Mouse (Mus musculus): ENCODE measurements around the gene Pde4b. TPM values are rescaled to one million over a fixed set of nuclear protein-coding genes. Genes with fewer than 3 reads are reported as not detected.
"Not testable (repeated sequence)": the region's sequence is repeated elsewhere in the genome, so short reads cannot be mapped to it uniquely, and the experiment has no call there.

The Pde4b gene
- total RNA-seq (2021): 100 to 1,000 TPM; 119 to 125 TPM
- long read RNA-seq, experiment 1, transcript Pde4b-205 (15 exons, 2,430 nt): minor isoform, 15 of 97 reads
- long read RNA-seq, experiment 1, transcript Pde4b-202 (10 exons, 2,465 nt): major isoform, 37 of 97 reads
- long read RNA-seq, experiment 1, transcript Pde4b-203 (10 exons, 2,756 nt): minor isoform, 20 of 97 reads
- long read RNA-seq, experiment 1, partial matches to known transcripts: 21 of 97 reads
- long read RNA-seq, experiment 1, other reads (novel, unspliced or antisense): 4 of 97 reads
- long read RNA-seq, experiment 2, transcript Pde4b-202 (10 exons, 2,465 nt): major isoform, 30 of 60 reads
- long read RNA-seq, experiment 2, transcript Pde4b-205 (15 exons, 2,430 nt): minor isoform, 5 of 60 reads
- long read RNA-seq, experiment 2, transcript Pde4b-203 (10 exons, 2,756 nt): minor isoform, 13 of 60 reads
- long read RNA-seq, experiment 2, partial matches to known transcripts: 10 of 60 reads
- long read RNA-seq, experiment 2, other reads (novel, unspliced or antisense): 2 of 60 reads

GRCm38 (mm10) chr4:102087091-102087565 is at the start of gene Pde4b:
TSS of gene Pde4b (plus strand) at chr4:102087543.
- DNase-seq (ENCODE audit: low spot score in 2 of 2): peak in 1 of 2 experiments; percentile 9

GRCm38 (mm10) chr4:102040190-102040589 is 47.2 kb upstream of the Pde4b start:
- no peak for DNase-seq (ENCODE audit: low spot score in 2 of 2)

DNA sequence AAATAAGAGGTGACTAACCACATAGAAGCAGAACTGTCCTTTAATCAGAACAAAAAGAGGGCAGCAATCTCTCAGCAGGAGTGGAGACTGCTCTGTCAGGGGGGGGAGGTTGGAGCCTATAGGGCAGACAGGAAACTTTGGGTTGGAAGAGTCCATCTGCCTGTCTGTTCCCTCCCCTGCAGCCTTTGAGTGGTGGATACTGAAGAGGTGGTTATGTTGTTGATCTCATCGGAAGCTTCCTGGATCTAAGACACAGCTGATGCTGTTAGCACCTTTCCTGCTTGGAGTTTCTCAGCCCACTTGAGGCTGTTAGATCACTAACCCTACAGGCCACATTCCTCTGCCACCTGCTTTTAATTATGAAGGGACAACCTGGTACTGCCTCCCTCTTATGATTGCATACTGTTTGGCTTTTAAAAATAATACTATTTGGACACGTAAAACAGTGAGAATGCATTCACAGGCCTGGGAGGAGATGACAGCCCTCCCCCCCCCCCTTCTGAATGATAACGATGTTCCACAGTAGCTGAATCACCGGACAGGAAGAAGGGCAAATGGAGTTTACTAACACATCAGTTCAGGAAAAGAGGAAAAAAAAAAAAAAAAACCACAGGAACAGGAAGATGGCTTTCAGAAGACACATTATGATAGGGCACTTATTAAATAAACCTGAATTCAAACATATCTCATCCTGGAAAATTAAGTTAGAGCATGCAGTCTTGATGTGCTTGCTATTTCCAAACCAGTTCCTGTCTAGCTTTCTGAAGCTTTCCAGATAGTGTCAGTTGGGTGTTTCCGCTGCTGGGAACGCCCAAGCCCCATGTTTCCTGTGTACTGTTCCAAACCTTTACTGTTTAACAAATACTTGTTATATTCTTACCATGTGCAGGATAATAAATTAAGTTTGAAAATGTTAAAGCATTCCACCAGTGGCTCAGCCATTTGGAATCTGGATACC is 41.9 kb upstream of the Pde4b start:
- no peak for DNase-seq (ENCODE audit: low spot score in 2 of 2)

DNA sequence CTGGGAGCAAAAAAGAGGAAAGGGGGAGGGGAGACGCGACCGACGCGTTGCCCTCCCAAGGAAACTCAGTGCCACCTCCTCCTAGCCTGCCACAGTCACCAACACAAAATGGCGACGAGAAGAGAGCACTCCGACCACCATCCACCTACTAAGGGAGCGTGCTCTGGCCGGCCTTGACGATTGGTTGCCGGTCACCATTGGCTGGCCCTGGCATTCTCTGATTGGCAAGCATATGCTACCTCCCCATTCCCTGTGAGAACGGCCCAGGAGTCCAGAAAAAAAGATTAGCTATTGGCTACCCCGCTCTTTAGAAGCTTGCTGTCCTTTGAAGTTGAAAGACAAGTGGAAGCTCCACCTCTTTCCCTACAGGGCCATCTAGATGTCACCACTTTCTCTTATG is 38.0 kb upstream of the Pde4b start:
- not testable (repeated sequence) for DNase-seq (ENCODE audit: low spot score in 2 of 2)

GRCm38 (mm10) chr4:102061322-102061721 is 26.0 kb upstream of the Pde4b start:
- DNase-seq (ENCODE audit: low spot score in 2 of 2): no peak

- DNase-seq (ENCODE audit: low spot score in 2 of 2): no peak
These were observed 18.0 kb upstream of the Pde4b start for GRCm38 (mm10) chr4:102069314-102069713.

GRCm38 (mm10) chr4:102086336-102086735 is 1.0 kb upstream of the Pde4b start:
- no peak for DNase-seq (ENCODE audit: low spot score in 2 of 2)

- peak; percentile 60 to 71 for DNase-seq (ENCODE audit: low spot score in 2 of 2)
These were observed 357 bp downstream of the Pde4b start for GRCm38 (mm10) chr4:102087566-102088234.

GRCm38 (mm10) chr4:102088235-102088867 is 1.0 kb downstream of the Pde4b start:
- DNase-seq (ENCODE audit: low spot score in 2 of 2): peak; percentile 18 to 30

DNA sequence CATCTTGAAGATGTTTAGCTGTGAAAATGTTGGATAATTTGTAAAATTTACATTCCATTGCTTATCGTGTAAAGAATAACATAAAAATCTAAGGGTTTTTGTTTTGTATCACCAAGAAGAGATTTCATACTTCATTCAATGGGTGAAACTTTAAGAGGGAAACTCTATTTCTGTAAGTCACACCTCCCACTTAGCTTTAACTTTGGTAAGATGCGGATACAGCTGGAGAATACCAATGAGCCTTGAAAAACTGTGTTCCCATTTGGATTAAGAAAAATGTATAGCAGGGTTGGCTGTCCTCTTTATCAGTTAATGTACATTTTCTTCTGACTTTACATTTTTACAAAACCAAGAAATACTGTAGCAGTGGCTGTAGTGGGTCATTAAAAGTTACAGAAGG is 8.5 kb downstream of the Pde4b start:
- DNase-seq (ENCODE audit: low spot score in 2 of 2): no peak

DNA sequence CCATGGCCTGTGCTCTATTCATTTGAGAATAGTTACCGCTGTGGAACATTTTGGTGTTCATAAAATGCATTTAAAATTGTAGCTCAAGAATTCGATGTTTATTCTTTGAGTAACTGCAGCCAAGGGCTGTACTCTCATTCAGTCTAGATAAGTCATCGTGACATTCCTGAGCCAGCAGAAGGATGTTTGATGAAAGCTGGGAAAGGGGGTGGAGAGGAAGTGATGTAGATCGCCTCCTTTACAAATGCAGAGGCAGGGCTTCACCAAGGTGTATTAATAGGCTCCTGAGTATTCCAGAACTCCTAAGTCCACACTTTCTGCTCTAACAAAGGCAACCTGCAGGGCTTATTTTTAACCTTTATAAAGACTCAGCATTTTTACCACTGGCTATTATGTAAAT is 14.9 kb downstream of the Pde4b start:
- peak; percentile 21 to 35 for DNase-seq (ENCODE audit: low spot score in 2 of 2)

- no peak for DNase-seq (ENCODE audit: low spot score in 2 of 2)
These were observed 17.2 kb downstream of the Pde4b start for GRCm38 (mm10) chr4:102104534-102105014.

DNA sequence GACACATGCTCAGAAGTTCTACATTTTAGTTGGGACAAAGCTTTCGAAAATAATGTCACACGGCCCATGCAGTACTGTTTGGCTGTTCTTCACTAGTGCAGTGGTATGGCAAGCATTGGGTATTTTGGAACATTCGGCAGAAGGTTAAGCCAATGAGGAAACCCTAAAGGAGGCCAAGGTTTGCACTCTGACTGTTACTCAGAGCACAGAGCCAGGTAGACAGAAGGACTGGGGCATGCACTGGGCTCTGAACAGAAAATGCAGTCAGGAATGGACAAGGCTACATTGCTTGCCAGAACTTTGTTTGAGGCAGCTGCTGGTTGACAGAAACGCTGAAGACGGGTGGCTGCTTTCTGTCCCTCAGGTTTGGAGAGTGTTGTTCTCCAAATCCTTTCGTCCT is 19.4 kb downstream of the Pde4b start:
- DNase-seq (ENCODE audit: low spot score in 2 of 2): no peak

DNA sequence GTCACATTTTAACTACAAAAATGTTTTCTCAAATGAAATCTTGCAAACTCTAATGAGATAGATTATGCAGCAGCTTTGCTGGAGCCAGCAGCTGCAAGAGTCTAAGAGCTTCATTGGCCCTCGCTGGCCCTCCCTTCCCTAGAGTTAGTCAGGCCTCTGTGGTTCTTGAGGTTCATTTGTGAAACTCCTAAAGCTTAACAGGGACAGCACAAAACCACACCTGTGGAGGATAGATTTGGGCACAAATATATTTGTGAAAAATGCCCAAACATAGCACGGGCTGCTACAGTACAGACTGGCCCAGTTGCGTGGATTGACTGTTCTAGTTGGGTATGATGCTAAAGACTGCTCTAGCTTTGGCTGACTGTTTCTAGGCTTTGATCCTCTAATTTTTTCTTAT is 32.1 kb downstream of the Pde4b start:
- DNase-seq (ENCODE audit: low spot score in 2 of 2): no peak

DNA sequence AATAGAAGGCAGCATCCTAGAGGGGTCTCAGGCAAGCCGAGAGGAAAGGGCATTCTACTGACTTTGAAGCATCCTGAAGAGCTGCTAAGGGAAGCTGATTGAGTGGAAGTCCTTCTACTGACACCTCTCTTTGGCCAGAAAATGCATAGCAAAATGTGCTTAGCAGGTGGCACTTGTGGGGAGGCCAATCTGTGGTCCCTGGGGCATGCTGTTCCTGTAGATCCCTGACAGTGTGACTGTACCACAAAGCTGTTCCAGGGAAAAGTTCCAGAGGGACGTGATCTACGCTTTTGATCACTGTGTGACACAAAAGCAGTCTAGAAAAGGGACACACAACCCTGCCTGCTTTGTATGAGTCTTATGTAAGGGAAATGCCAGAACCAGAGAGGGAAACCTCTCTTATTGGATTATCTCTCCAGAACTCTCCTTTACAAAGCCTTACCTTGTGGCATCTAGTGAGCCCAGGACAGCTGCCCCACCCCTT is 49.1 kb downstream of the Pde4b start:
- no peak for DNase-seq (ENCODE audit: low spot score in 2 of 2)

DNA sequence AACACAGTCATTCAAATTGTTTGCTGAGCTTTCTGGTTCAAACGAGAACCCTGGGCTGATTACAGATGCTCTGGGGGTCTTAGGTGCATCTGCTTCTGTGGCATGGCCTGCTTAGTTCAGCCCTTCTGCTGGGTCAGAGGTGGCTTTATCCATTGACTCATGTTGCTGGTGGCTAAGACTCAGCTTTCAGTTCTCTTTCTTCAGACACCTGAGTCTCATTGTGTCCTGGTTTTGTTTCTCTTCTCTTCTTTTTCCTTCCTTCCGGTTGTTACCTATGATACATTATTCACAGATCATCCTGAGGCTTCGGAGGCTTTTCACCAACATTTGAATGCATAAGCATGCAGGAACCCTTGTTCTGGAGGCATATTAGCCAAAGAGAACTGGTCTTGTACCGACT is 51.0 kb downstream of the Pde4b start:
- DNase-seq (ENCODE audit: low spot score in 2 of 2): no peak

DNA sequence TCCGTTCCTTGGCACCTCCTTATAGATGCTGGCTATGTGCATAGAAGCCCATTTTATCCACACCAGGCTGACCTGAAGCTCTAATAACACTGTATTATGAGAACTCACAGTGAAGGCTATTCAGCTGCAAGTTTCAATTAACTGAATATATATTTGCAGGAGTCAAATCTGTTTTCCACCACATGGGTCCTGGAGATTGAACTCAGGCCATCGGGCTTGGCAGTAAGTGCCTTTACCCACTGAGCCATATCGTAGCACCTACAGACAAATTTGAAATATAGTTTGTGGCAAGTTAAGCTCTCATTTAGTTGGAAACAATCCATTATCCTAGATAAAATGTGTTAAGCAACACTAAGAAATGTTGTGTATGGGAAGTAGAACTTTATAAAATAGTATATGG is 53.9 kb downstream of the Pde4b start:
- no peak for DNase-seq (ENCODE audit: low spot score in 2 of 2)

DNA sequence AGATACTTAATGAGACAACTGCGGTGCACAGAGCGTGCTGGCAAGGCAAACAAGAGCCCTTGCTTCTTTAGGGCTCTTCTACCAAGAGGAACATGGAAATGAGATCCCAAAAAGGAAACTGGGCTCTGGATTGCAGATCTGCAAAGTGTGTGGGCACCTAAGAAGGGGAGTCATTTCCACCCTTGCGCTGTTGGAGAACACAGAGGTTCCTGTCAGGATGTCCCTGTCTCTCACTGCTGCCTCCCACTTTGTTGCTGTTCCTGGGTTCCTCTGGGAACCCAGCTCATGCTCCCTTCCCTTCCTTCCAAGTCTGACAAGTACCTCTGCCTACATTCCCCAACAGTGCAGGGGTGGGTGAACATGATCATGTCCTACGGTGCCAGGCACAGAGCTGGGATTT is 61.4 kb downstream of the Pde4b start:
- peak; percentile 63 to 80 for DNase-seq (ENCODE audit: low spot score in 2 of 2)

DNA sequence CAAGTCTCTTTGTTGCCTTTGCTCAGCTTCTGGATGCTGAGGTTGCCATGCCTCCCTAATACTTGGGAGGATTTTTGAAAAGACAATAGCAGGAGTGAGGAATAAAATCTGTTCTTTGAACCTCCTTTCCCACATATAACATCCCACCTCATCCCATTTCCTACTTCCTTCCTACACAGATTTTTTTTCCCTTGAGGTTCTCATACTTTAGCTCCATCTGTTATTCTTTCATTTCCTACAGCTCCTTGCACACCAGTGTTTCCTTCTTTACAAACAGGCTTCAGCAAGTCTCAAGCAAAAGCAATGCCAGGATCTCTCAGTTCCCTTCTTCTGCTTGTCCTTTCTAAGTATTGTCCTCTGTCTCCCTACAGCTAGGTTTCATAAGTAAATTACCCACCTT is 71.8 kb downstream of the Pde4b start:
- no peak for DNase-seq (ENCODE audit: low spot score in 2 of 2)

DNA sequence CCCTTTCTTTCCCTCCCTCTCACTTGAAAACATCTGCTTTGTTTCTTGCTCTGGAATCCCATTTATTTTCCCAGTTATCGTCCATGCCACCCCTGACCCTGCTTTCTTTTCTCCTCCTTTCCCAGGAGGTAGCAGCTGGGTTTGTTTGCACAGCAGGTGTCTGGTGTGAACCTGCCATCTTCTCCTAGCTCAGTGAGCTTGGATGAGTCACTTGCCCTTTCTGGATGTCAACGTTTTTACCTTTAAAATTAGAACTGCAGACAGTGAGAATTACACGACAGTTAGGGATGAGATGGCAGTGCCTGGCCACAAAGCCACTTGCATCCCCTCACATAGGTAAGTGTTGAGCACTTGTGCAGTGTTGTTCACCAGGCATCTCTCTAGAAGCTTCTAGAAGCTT is 84.3 kb downstream of the Pde4b start:
- DNase-seq (ENCODE audit: low spot score in 2 of 2): no peak

Data from left cerebral cortex, adult 18-20 months (tissue).